Mouse (Mus musculus): ENCODE data around the gene Faap100. TPM values are rescaled to one million over a fixed set of nuclear protein-coding genes. Genes with fewer than 3 reads are reported as not detected.
"Not testable (repeated sequence)": the region's sequence is repeated elsewhere in the genome, so short reads cannot be mapped to it uniquely, and the experiment has no call there.

Faap100 gene
- total and polyA plus RNA-seq, 2 experiments from 2014 or later = 109 to 180 TPM

GRCm38 (mm10) chr11:120417852-120418251, 39.3 kb upstream of the Faap100 start:
- 93% methylated on average over 7 of the region's 7 CpGs for WGBS
- no peak for TF ChIP-seq CTCF (IDR thresholded peaks at IDR 0.05)

GRCm38 (mm10) chr11:120413621-120414020, 35.1 kb upstream of the Faap100 start:
- H3K27ac ChIP-seq (ENCODE audit: low read depth, low read length); H3K9ac ChIP-seq (replicated peaks; ENCODE audit: low read length, poor library complexity, severe bottlenecking); ATAC-seq (ENCODE audit: low FRiP score); DNase-seq (ENCODE audit: low spot score); H3K4me1 ChIP-seq (ENCODE audit: insufficient read depth, low read length); H3K4me3 ChIP-seq (ENCODE audit: low read depth, low read length); H3K27me3 ChIP-seq (ENCODE audit: insufficient read depth, low read length); H3K4me2 ChIP-seq (ENCODE audit: low read depth, low read length, poor library complexity, severe bottlenecking); H3K9me3 ChIP-seq (ENCODE audit: low read length): not testable (repeated sequence)
- WGBS = 96% methylated on average over 7 of the region's 10 CpGs
- peaks cover 65% of the 10 kb centered on the region for H3K36me3 ChIP-seq (ENCODE audit: insufficient read depth, low read length)

More at GRCm38 (mm10) chr11:120417852-120418251, 39.3 kb upstream of the Faap100 start:
- Histone ChIP-seq H3K4me3 (ENCODE audit: low read depth, low read length) (no peak overlapping the region), H3K27ac (ENCODE audit: low read depth, low read length) (no peak overlapping the region), H3K36me3 (ENCODE audit: insufficient read depth, low read length) (peaks cover 60% of the 10 kb centered on the region), H3K4me1 (ENCODE audit: insufficient read depth, low read length) (no peaks in the 10 kb centered on the region), H3K9ac (replicated peaks; ENCODE audit: low read length, poor library complexity, severe bottlenecking) (no peak overlapping the region), H3K27me3 (ENCODE audit: insufficient read depth, low read length) (no peaks in the 10 kb centered on the region), H3K4me2 (ENCODE audit: low read depth, low read length, poor library complexity, severe bottlenecking) (no peak overlapping the region), H3K9me3 (ENCODE audit: low read length) (no peaks in the 10 kb centered on the region)
- no peak for DNase-seq (ENCODE audit: low spot score)
- ATAC-seq (ENCODE audit: low FRiP score) = no peak

- Histone ChIP-seq H3K4me3 (ENCODE audit: low read depth, low read length) (no peak overlapping the region), H3K36me3 (ENCODE audit: insufficient read depth, low read length) (peaks cover 80% of the 10 kb centered on the region), H3K9me3 (ENCODE audit: low read length) (no peaks in the 10 kb centered on the region), H3K27ac (ENCODE audit: low read depth, low read length) (no peak overlapping the region), H3K4me1 (ENCODE audit: insufficient read depth, low read length) (no peaks in the 10 kb centered on the region), H3K9ac (replicated peaks; ENCODE audit: low read length, poor library complexity, severe bottlenecking) (no peak overlapping the region), H3K4me2 (ENCODE audit: low read depth, low read length, poor library complexity, severe bottlenecking) (no peak overlapping the region), H3K27me3 (ENCODE audit: insufficient read depth, low read length) (no peaks in the 10 kb centered on the region)
- WGBS = 83% methylated on average over 1 of the region's 1 CpGs
- DNase-seq (ENCODE audit: low spot score) = no peak
- ATAC-seq (ENCODE audit: low FRiP score) = no peak
- TF ChIP-seq CTCF (IDR thresholded peaks at IDR 0.05) = no peak
These were observed 27.9 kb upstream of the Faap100 start for GRCm38 (mm10) chr11:120406445-120406844.

GRCm38 (mm10) chr11:120405867-120406266, 27.3 kb upstream of the Faap100 start:
- WGBS = 97% methylated on average over 3 of the region's 3 CpGs
- H3K27ac ChIP-seq (ENCODE audit: low read depth, low read length) = no peak overlapping the region
- H3K27me3 ChIP-seq (ENCODE audit: insufficient read depth, low read length) = no peaks in the 10 kb centered on the region
- no peaks in the 10 kb centered on the region for H3K4me1 ChIP-seq (ENCODE audit: insufficient read depth, low read length)
- ATAC-seq (ENCODE audit: low FRiP score) = no peak
- H3K36me3 ChIP-seq (ENCODE audit: insufficient read depth, low read length) = peaks cover 79% of the 10 kb centered on the region
- TF ChIP-seq CTCF (IDR thresholded peaks at IDR 0.05) = no peak
- no peak for DNase-seq (ENCODE audit: low spot score)
- no peaks in the 10 kb centered on the region for H3K9me3 ChIP-seq (ENCODE audit: low read length)
- no peak overlapping the region for H3K4me2 ChIP-seq (ENCODE audit: low read depth, low read length, poor library complexity, severe bottlenecking)
- H3K4me3 ChIP-seq (ENCODE audit: low read depth, low read length) = no peak overlapping the region
- H3K9ac ChIP-seq (replicated peaks; ENCODE audit: low read length, poor library complexity, severe bottlenecking) = no peak overlapping the region

- no peak for TF ChIP-seq CTCF (IDR thresholded peaks at IDR 0.05)
- Histone ChIP-seq H3K4me1 (ENCODE audit: insufficient read depth, low read length) (no peaks in the 10 kb centered on the region), H3K4me3 (ENCODE audit: low read depth, low read length) (no peak overlapping the region), H3K27ac (ENCODE audit: low read depth, low read length) (no peak overlapping the region), H3K9me3 (ENCODE audit: low read length) (no peaks in the 10 kb centered on the region), H3K4me2 (ENCODE audit: low read depth, low read length, poor library complexity, severe bottlenecking) (no peak overlapping the region), H3K9ac (replicated peaks; ENCODE audit: low read length, poor library complexity, severe bottlenecking) (no peak overlapping the region), H3K27me3 (ENCODE audit: insufficient read depth, low read length) (no peaks in the 10 kb centered on the region), H3K36me3 (ENCODE audit: insufficient read depth, low read length) (peaks cover 76% of the 10 kb centered on the region)
- WGBS = 96% methylated on average over 1 of the region's 1 CpGs
- no peak for ATAC-seq (ENCODE audit: low FRiP score)
- DNase-seq (ENCODE audit: low spot score) = no peak
These were observed 26.2 kb upstream of the Faap100 start for GRCm38 (mm10) chr11:120404814-120405213.

GRCm38 (mm10) chr11:120399319-120399718, 20.8 kb upstream of the Faap100 start:
- H3K36me3 ChIP-seq (ENCODE audit: insufficient read depth, low read length) = peaks cover 60% of the 10 kb centered on the region
- 96% methylated on average over 2 of the region's 2 CpGs for WGBS

More at GRCm38 (mm10) chr11:120399319-120399718, 20.8 kb upstream of the Faap100 start:
- Histone ChIP-seq H3K4me1 (ENCODE audit: insufficient read depth, low read length) (no peaks in the 10 kb centered on the region), H3K4me3 (ENCODE audit: low read depth, low read length) (no peak overlapping the region), H3K9me3 (ENCODE audit: low read length) (no peaks in the 10 kb centered on the region), H3K4me2 (ENCODE audit: low read depth, low read length, poor library complexity, severe bottlenecking) (no peak overlapping the region), H3K9ac (replicated peaks; ENCODE audit: low read length, poor library complexity, severe bottlenecking) (no peak overlapping the region), H3K27me3 (ENCODE audit: insufficient read depth, low read length) (no peaks in the 10 kb centered on the region), H3K27ac (ENCODE audit: low read depth, low read length) (no peak overlapping the region)
- no peak for DNase-seq (ENCODE audit: low spot score)
- ATAC-seq (ENCODE audit: low FRiP score) = no peak
- no peak for TF ChIP-seq CTCF (IDR thresholded peaks at IDR 0.05)
